Mouse (Mus musculus): ENCODE data around the gene Nup107.

Nup107 gene

DNA sequence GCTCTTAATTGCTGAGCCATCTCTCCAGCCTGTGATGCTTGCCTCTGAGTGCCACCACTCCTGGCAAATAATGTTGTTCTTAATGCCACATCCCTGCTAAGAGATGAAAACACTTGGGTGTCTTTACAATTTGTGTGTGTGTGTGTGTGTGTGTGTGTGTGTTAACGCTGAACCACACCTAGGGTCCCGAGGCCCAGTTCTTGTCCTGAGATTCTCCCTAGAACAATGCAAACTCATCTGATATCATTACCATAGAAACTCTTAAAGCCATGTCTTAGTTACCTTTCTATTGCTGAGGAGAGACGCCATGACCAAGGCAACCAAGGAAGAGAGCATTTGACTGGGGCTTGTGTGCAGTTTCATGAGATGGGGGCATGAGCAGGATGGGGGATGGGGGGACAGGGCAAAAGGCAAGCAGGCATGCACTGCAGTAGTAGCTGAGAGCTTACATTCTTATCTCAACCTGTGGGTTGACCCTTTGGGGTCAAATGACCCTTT is 78.4 kb downstream of the Nup107 start:
- ChIA-PET POLR2A (interaction anchor here in 1 of 4 experiments (0.6 to 1.3 kb wide), 3 partner anchors 15 to 54 kb away, joined by 3 read pairs; no protein-coding TSS in a partner anchor), CTCF (no interaction called here)

DNA sequence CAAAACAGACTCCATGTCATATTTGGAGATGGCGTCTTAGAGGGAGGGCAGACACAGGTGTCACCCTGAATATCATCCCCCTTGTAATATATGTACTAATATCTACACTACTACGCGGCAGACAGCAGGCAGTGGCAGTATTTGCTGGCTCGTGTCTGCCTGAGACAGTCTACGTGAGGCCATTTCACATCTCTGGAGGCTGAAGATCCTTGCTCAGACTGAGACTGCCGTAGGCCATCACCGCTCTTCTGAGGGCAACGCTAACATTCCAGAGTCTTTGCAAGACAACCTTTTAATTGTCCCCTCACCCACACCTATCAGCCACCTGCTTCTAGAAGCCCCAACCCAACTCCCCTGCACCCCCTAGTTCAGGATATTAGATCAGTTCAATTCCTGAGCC is 79.0 kb downstream of the Nup107 start:
- POLR2A ChIA-PET: interaction anchor here in 3 of 4 experiments (0.7 to 1.5 kb wide), 5 partner anchors 10 to 80 kb away, joined by 3 to 22 read pairs (median 3); no protein-coding TSS in a partner anchor

DNA sequence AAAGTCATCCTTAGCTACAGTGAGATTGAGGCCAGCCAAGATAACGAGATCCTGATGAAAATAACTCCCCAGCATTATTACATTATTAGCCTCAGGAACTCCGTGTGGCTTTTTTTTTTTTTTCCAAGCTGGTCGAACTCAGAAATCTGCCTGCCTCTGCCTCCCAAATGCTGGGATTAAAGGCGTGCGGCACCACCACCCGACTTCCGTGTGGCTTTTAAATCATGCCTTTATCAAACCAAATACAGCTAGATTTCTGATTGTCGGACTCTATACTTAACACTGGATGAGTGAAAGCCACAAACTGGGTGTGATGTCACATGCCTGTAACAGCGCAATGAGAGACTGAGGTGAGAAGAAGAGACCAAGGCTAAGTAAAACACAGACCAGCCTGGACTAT is 79.6 kb downstream of the Nup107 start:
- ChIA-PET CTCF (interaction anchor here in 2 of 4 experiments (0.6 to 0.9 kb wide), 4 partner anchors 25 to 657 kb away, joined by 3 to 7 read pairs (median 3); no protein-coding TSS in a partner anchor), POLR2A (interaction anchor here in 3 of 4 experiments (0.7 to 5.3 kb wide), 13 partner anchors 9 to 80 kb away, joined by 3 to 40 read pairs (median 4); no protein-coding TSS in a partner anchor)

More for the DNA sequence above, 79.0 kb downstream of the Nup107 start:
- CTCF ChIA-PET: interaction anchor here in 1 of 4 experiments (0.6 kb wide), 1 partner anchor 63 kb away, joined by 3 read pairs; no protein-coding TSS in a partner anchor

DNA sequence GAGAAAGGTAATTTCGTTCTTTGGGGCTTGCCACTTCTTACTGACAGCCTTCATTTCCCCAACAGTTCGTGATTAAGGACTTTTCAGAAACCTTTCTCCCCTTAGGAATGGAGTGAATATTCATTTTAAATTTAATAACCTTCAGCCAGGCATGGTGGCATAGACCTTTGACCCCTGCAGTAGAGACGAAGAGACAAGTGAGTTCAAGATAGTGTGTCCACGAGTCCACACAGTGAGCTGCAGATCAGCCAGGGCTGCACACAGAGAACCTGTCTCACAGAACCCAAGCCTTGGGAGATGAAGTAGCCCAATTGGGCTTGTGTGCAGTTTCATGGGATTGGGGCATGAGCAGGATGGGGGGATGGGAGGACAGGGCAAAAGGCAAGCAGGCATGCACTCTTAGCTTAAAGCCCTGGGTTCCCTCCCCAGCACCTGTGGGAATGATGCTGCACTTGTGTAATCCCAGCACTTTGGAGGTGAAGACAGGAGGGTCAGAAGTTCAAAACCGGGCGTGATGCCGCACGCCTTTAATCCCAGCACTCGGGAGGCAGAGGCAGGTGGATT is 80.2 kb downstream of the Nup107 start:
- ChIA-PET POLR2A (interaction anchor here in 3 of 4 experiments (0.6 to 5.3 kb wide), 14 partner anchors 9 to 1356 kb away, joined by 3 to 40 read pairs (median 4); no protein-coding TSS in a partner anchor), CTCF (interaction anchor here in 2 of 4 experiments (0.6 to 0.9 kb wide), 3 partner anchors 24 to 658 kb away, joined by 3 to 7 read pairs (median 3); no protein-coding TSS in a partner anchor)

DNA sequence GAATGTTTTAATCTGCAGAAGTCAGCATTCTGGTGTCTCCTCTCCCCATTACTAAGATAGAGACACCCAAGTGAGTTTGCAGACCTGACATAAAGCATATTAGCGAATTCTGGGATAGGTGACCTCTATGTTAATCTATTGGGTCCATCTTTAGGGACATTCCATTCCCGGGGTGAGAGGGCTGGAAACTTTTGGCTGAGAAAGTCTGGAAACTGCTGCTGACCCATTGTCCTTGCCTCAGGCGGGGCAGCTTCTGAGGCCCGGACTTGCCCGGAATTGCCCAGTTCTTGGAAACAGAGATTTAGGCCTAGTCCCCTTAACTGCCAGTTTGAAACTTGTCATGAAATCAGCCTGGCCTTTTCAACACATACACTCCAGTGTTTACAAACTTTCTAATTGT is 81.1 kb downstream of the Nup107 start:
- CTCF ChIA-PET: no interaction called here
- POLR2A ChIA-PET: interaction anchor here in 3 of 4 experiments (0.7 to 5.3 kb wide), 22 partner anchors 7 to 1385 kb away, joined by 3 to 67 read pairs (median 4); partner anchors contain the start of genes Mdm1 (in 1 of the 3), Nup107 (in 1 of the 3) and Slc35e3 (in 1 of the 3)

DNA sequence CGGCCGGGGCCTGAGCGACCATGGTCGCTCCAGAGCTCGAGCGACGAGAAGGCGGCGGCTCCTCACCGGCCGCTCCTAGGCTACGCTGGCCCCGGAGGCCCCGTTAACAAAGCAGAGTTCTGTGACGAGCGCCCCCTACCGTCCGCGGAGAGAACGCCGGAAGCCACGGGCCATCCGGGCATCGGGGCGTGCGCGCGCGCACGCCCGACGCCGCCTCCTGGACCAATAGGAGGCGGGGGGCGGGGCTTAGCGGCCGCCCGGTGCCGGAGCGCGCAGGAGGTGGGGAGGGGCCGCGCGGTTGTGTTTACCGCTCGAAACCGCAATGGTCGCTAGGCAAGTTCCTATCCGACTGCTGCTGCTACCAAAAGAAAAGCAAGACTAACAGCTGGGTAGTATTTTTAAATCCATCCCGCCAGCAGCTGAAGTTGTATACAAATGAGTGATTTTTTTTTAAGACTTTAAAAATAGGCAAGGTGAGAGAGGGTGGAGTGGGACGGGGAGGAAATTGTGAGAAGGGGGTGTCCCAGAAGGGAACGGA is 81.8 kb downstream of the Nup107 start, which contains the start of gene Mdm2:
TSS of gene Mdm2 (minus strand) at position 155 of the 538 bp plus-strand sequence.
- CTCF ChIA-PET: interaction anchor here in 3 of 4 experiments (0.7 to 1.2 kb wide), 8 partner anchors 8 to 324 kb away, joined by 3 to 5 read pairs (median 3); no protein-coding TSS in a partner anchor
- POLR2A ChIA-PET: interaction anchor here in 3 of 4 experiments (0.5 to 5.3 kb wide), 37 partner anchors 8 to 1531 kb away, joined by 3 to 67 read pairs (median 4); partner anchors contain the start of genes Mdm1 (in 1 of the 3), Nup107 (in 1 of the 3) and Slc35e3 (in 1 of the 3)

DNA sequence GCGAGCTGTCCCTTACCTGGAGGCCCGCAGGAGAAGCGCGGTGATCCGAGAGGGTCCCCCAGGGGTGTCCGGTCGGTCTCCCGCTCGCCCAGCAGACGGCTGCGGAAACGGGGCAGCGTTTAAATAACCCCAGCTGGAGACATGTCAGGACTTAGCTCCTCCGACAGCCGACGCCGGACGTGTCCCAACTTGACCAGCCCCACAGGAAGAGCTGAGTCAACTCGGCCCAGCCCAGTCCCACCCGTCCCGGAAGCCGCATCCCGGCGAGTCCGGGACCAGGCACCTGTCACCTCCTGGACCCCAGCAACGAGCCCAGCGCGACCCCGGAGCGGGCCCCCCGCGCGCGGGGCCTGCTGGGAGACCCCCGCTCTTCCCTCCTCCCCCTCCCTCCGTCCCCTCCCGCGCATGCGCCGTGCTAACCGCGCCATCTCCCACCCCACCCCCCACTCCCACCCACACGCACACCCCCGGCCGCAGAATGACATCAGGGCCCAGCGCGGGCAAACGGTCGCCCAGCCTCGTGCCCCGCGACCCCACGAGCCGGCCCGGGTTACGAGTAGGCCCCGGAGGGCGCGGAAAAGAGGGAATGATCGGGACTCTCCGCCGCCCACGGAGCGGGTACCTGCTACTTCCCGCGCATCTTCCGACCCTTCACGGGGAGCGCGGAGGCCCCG is 82.4 kb downstream of the Nup107 start:
- ChIA-PET POLR2A (interaction anchor here (0.5 to 5.3 kb wide), 51 partner anchors 8 to 1531 kb away, joined by 3 to 67 read pairs (median 4); partner anchors contain the start of genes Nup107 (in 3 of the 4), Cct2 (in 2 of the 4), Slc35e3 (in 2 of the 4) and Mdm1 (in 1 of the 4)), CTCF (interaction anchor here (0.6 to 1.2 kb wide), 14 partner anchors 8 to 567 kb away, joined by 3 to 5 read pairs (median 3); no protein-coding TSS in a partner anchor)

DNA sequence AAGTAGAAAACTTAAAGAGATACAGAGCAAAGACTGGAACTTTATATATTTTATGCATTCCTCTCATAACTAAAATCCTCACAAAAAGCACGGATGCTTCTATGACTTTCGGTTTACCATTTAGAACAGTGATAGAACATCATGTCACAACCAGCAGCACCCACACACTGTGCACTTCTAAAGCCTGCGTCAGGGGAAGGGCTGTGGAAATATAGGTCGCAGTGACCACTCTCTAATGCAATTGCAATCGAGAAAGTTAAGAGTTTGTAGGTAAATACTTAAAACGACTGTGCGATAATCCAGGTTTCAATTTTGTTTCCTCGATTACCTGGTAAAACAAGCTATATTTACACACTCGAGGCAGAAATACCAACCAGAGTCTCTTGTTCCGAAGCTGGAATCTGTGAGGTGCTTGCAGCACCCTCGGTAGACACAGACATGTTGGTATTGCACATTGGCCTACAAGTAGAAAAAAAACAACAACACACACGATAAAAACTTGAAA is 83.1 kb downstream of the Nup107 start:
- CTCF ChIA-PET: interaction anchor here (0.6 to 1.2 kb wide), 9 partner anchors 10 to 566 kb away, joined by 3 to 4 read pairs (median 3); no protein-coding TSS in a partner anchor

DNA sequence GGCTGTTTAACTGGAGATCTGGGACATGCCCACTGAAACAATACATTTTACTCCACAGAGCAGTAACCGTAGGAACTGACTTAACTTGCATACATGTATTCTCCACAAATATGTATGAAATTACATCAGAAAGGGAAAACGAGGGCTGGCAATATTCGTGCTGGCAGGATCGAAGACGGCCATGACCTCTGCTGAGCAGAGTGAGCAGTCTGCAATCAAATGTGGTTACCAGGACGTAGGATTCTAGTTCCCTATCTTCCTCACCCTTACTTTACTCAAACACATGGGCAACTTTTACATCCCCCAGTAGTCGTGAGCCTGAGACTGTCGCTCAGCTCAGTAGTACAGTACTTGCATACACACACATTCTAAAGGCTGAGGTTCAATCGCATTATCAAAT is 83.6 kb downstream of the Nup107 start:
- ChIA-PET POLR2A (interaction anchor here in 3 of 4 experiments (0.7 to 5.3 kb wide), 22 partner anchors 8 to 645 kb away, joined by 3 to 67 read pairs (median 6); partner anchors contain the start of genes Nup107 (in 3 of the 3), Cct2 (in 1 of the 3), Slc35e3 (in 1 of the 3) and Yeats4 (in 1 of the 3)), CTCF (interaction anchor here in 2 of 4 experiments (0.8 to 0.9 kb wide), 2 partner anchors 21 to 88 kb away, joined by 3 to 4 read pairs; no protein-coding TSS in a partner anchor)

More for the DNA sequence above, 83.1 kb downstream of the Nup107 start:
- POLR2A ChIA-PET: interaction anchor here (0.5 to 5.3 kb wide), 44 partner anchors 8 to 646 kb away, joined by 3 to 67 read pairs (median 4); partner anchors contain the start of genes Nup107 (in 3 of the 4), Cct2 (in 2 of the 4), Slc35e3 (in 2 of the 4) and Mdm1 (in 1 of the 4)

DNA sequence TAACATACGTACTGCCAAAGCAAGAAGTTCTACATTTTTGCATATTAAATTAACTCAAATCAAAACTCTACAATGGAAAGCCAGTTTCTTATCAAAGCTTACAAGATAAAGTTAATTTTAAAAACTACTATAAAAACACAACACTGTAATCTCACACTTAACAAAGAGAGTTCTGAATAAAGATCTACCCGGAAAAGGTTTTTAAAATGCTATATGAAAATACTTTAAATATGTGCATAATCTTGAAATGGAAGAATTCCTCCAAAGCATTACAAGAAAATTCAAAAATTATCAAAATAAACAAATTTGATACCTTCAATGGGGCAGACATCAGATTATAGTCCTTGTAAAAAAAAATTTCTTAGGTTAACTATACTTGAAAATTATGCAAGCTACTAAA is 84.1 kb downstream of the Nup107 start:
- ChIA-PET POLR2A (interaction anchor here in 3 of 4 experiments (1.4 to 5.3 kb wide), 10 partner anchors 10 to 85 kb away, joined by 3 to 67 read pairs (median 13); partner anchors contain the start of gene Nup107 (in 3 of the 3)), CTCF (no interaction called here)

DNA sequence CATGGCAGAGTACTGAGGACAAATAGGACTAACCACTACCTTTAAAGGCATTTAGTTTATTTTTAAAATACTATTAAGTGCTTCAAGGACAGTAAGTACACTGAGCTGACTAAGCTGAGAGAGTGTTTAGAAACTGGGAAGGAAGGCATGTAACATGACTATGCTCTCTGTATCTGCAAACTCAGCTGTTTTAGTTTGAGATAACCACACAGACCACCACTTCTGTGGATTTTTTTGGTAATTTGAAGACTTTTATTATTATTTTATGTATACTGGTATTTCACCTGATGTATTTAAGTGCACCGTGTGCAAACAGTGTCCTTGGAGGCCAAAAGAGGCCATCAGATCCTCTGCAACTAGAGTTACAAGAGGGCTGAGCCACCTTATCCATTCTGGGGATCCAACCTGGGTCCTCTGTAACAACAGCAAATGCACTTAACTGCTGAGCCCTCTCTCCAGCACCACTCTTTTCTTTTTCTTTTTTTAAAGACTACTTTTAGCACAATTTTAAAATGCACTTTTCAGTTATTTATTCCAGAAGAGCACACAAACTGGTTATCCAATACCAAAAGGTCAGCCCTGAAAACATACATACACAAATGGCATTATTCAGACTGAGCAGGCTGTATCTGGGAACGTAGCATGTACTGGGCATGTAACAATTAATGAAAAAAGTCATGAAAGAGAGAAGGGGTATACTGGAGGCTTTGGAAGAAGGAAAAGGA is 85.2 kb downstream of the Nup107 start:
- ChIA-PET POLR2A (interaction anchor here (1.0 to 11.5 kb wide), 14 partner anchors 9 to 86 kb away, joined by 3 to 109 read pairs (median 5); partner anchors contain the start of gene Nup107 (in 1 of the 4)), CTCF (no interaction called here)

DNA sequence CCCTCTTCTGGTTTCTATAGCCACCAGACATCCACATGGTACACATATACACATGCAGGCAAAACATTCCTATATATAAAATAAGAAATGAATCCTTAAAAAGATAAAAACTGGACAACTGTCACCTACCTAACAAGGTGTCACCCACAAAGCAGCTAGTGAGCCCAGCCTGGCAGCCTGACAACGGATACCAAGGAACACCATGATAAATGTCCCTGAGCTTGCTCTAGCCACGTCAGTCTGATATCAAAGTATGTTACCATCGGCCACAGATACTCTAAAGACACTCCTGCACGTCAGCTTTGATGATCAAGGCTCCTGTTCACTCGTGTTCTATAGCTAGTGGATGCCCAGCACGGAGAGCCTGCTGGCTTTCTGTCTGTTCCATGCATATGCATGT is 86.1 kb downstream of the Nup107 start:
- ChIA-PET POLR2A (interaction anchor here (0.9 to 11.5 kb wide), 21 partner anchors 8 to 91 kb away, joined by 3 to 109 read pairs (median 5); partner anchors contain the start of gene Nup107 (in 1 of the 4)), CTCF (no interaction called here)

DNA sequence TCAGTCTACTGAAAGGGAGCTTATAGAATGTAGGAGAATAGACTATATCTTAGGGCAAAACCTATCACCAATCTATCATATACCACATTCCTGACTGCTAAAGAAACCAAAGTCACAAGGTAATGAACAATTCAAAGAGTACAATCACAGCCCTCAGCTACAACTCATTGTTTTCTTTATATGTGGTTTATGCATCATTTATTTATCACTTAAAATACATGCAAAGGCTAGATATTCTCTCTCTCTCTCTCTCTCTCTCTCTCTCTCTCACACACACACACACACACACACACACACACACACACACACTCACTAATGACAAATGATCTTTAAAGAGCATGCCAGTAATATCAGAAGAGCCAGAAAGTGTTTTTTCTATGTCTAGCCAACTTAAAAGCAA is 86.7 kb downstream of the Nup107 start:
- CTCF ChIA-PET: interaction anchor here in 1 of 4 experiments (1.4 kb wide), 1 partner anchor 21 kb away, joined by 6 read pairs; no protein-coding TSS in a partner anchor

DNA sequence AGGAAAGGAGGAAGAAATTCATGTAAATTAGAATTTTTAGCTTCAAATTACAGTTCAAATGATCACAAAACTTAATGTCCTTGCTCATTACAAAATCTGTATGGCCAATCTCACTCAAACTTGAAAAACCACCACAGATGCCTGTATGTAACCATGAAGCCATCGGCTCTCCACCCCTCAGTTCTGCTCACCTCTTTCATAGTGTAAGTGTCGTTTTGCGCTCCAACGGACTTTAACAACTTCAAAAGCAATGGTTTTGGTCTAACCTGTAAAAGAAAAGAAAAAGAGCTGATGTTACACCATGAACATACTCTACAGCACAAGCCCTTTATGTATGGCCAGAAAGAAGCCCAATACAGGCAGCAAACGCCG is 87.6 kb downstream of the Nup107 start:
- CTCF ChIA-PET: interaction anchor here in 1 of 4 experiments (1.4 kb wide), 1 partner anchor 20 kb away, joined by 6 read pairs; no protein-coding TSS in a partner anchor
- POLR2A ChIA-PET: interaction anchor here in 3 of 4 experiments (0.8 to 11.5 kb wide), 14 partner anchors 8 to 250 kb away, joined by 3 to 109 read pairs (median 5); no protein-coding TSS in a partner anchor

More for the DNA sequence above, 86.7 kb downstream of the Nup107 start:
- POLR2A ChIA-PET: interaction anchor here (0.5 to 11.5 kb wide), 29 partner anchors 8 to 534 kb away, joined by 3 to 109 read pairs (median 5); partner anchors contain the start of gene Nup107 (in 1 of the 4)

DNA sequence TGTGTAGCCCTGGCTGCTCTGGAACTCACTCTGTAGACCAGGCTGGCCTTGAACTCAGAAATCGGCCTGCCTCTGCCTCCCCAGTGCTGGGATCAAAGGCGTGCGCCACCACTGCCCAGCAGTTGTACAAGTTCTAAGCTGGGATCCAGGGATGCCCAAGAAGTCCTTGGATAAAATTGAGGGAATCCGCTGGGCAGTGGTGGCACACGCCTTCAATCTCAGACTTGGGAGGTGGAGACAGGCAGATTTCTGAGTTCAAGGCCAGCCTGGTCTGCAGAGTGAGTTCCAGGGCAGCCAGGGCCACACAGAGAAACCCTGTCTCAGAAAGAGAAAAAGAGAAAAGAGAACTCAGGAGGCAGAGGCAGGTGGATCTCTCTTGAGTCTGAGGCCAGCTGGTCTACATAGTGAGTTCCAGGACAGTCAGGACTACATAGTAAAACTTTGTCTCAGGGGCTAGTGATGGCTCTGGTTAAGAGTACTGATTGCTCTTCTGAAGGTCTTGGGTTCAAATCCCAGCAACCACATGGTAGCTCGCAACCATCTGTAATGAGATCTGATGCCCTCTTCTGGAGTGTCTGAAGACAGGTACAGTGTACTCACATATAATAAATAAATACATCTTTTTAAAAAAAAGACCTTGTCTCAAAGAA is 88.1 kb downstream of the Nup107 start:
- ChIA-PET POLR2A (interaction anchor here in 3 of 4 experiments (0.7 to 11.5 kb wide), 21 partner anchors 8 to 591 kb away, joined by 3 to 109 read pairs (median 4); partner anchors contain the start of gene Nup107 (in 1 of the 3)), CTCF (interaction anchor here in 3 of 4 experiments (0.6 to 1.4 kb wide), 4 partner anchors 17 to 160 kb away, joined by 3 to 6 read pairs (median 4); no protein-coding TSS in a partner anchor)

DNA sequence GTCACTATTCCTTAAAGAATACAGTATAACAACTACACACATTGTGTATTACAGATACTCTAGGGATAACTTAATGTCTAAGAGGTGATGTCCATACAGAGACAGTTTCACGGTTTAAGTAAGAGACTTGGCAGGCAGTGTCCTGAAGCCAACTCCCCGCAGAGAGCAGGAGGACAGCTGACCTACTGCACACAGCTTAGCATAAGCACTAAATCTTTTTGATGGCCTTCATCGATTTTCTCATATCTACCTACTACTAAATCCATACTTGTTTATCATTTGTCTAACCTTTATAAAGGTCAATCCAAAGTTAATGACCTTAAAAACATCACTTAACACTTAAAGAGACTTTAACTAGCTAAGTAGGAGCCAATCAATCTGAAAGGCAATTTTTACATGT is 89.0 kb downstream of the Nup107 start:
- CTCF ChIA-PET: interaction anchor here in 2 of 4 experiments (0.6 to 0.8 kb wide), 3 partner anchors 16 to 159 kb away, joined by 3 to 6 read pairs (median 3); no protein-coding TSS in a partner anchor
- POLR2A ChIA-PET: interaction anchor here in 3 of 4 experiments (0.7 to 11.5 kb wide), 13 partner anchors 10 to 590 kb away, joined by 3 to 109 read pairs (median 4); partner anchors contain the start of gene Nup107 (in 1 of the 3)
